Mouse (Mus musculus) erythroblast, embryonic 14.5 days (primary cell): ENCODE results near the gene Myrf.

Experiments
- GATA1 ChIP-seq: IDR thresholded peaks from 2 replicates; pipeline ENCODE4 v1.6.1; 2012; ENCODE audit warnings: low read length, inconsistent platforms, mixed read lengths
- TAL1 ChIP-seq: IDR thresholded peaks from 3 replicates; pipeline ENCODE4 v1.6.1; 2012; ENCODE audit warnings: low read length, inconsistent platforms, mixed read lengths

- TF ChIP-seq TAL1 (no peak), GATA1 (no peak)
Observed at GRCm38 (mm10) chr19:10171359-10171758, 69.2 kb downstream of the Myrf start.
